Mouse (Mus musculus) CH12.LX (cell line): ENCODE measurements around the gene Arhgef12. TPM values are rescaled to one million over a fixed set of nuclear protein-coding genes. Genes with fewer than 3 reads are reported as not detected.
A peak's percentile ranks its signal among the peaks of the same experiment; 100 is the strongest.

ENCODE experiments used
- DNase-seq: peaks from one replicate; pipeline ENCODE4 v3.0.0-alpha.2; 2013; ENCODE audit errors: extremely low read depth
- H3K27ac ChIP-seq: 2 replicates; pipeline ENCODE4 v1.5.1; 2012; ENCODE audit warnings: low read depth, mild to moderate bottlenecking, control low read depth, moderate library complexity; ENCODE audit not compliant: insufficient read depth
- H3K27me3 ChIP-seq: replicated peaks from 2 replicates; pipeline ENCODE3; 2012; ENCODE audit warnings: inconsistent platforms
- H3K36me3 ChIP-seq, 2 experiments: replicated peaks in 1 of 2; 2 replicates each; pipeline versions ENCODE3 to v1.6.1; 2012; ENCODE audit warnings: inconsistent platforms in 1 of 2, low read length in 1 of 2, mild to moderate bottlenecking in 1 of 2, mixed read lengths in 1 of 2, moderate library complexity in 1 of 2; ENCODE audit not compliant: control insufficient read depth in 1 of 2, insufficient read depth in 1 of 2
- H3K4me1 ChIP-seq, 2 experiments: 2 replicates each; pipeline ENCODE4 v1.6.1; 2012; ENCODE audit warnings: inconsistent platforms in 1 of 2, moderate library complexity in 1 of 2; ENCODE audit not compliant: insufficient read depth in 2 of 2, control insufficient read depth in 1 of 2
- H3K4me2 ChIP-seq: 2 replicates; pipeline ENCODE4 v1.6.1; 2012; ENCODE audit warnings: low read depth, mild to moderate bottlenecking, control low read depth; ENCODE audit not compliant: poor library complexity, insufficient read depth, severe bottlenecking
- H3K4me3 ChIP-seq, 3 experiments: fragments of 150-350 bp in 1 of 3; sonication (generic) in 1 of 3; replicated peaks in 1 of 3; 2 replicates each; pipeline versions ENCODE3 to v1.5.1; 2011 to 2012; ENCODE audit warnings: low read depth in 2 of 3, low read length in 2 of 3, mild to moderate bottlenecking in 2 of 3, moderate library complexity in 2 of 3, control low read depth in 1 of 3, improper control_type of control experiment in 1 of 3, inconsistent platforms in 1 of 3, mixed read lengths in 1 of 3; ENCODE audit not compliant: poor library complexity in 1 of 3
- H3K79me2 ChIP-seq: replicated peaks from 2 replicates; pipeline ENCODE4 v1.6.1; 2012; ENCODE audit warnings: mild to moderate bottlenecking, moderate library complexity; ENCODE audit not compliant: control insufficient read depth, poor library complexity, insufficient read depth, severe bottlenecking; ENCODE audit errors: extremely low read depth
- H3K9ac ChIP-seq: 2 replicates; pipeline ENCODE4 v1.6.1; 2012; ENCODE audit warnings: low read depth, mild to moderate bottlenecking, control low read depth, moderate library complexity; ENCODE audit not compliant: insufficient read depth
- H3K9me3 ChIP-seq: replicated peaks from 2 replicates; pipeline ENCODE3; 2012; ENCODE audit warnings: low read length, inconsistent platforms, mixed read lengths
- CHD2 ChIP-seq: IDR thresholded peaks from 2 replicates; pipeline ENCODE4 v1.6.1; 2011; ENCODE audit warnings: low read length, improper control_type of control experiment
- HCFC1 ChIP-seq: IDR thresholded peaks from 2 replicates; pipeline ENCODE4 v1.6.1; 2012; ENCODE audit warnings: low read depth, mild to moderate bottlenecking, inconsistent platforms, low read length, improper control_type of control experiment
- IRF4 ChIP-seq: IDR thresholded peaks from 2 replicates; pipeline ENCODE4 v1.6.1; 2014; ENCODE audit warnings: low read depth, mild to moderate bottlenecking, inconsistent platforms, low read length, improper control_type of control experiment
- JUN ChIP-seq: IDR thresholded peaks from 2 replicates; pipeline ENCODE4 v1.6.1; 2011; ENCODE audit warnings: low read depth, mild to moderate bottlenecking, low read length, improper control_type of control experiment, moderate library complexity; ENCODE audit not compliant: insufficient read depth
- KAT2A ChIP-seq: IDR thresholded peaks from 2 replicates; pipeline ENCODE4 v1.6.1; 2012; ENCODE audit warnings: low read length, improper control_type of control experiment, inconsistent platforms; ENCODE audit not compliant: insufficient replicate concordance
- MAFK ChIP-seq: IDR thresholded peaks from 2 replicates; pipeline ENCODE4 v1.6.1; 2011; ENCODE audit warnings: low read length, improper control_type of control experiment; ENCODE audit not compliant: insufficient replicate concordance
- MXI1 ChIP-seq: IDR thresholded peaks from 2 replicates; pipeline ENCODE4 v1.6.1; 2011; ENCODE audit warnings: mild to moderate bottlenecking, low read depth, low read length, improper control_type of control experiment
- RAD21 ChIP-seq: IDR thresholded peaks from 2 replicates; pipeline ENCODE4 v1.6.1; 2011; ENCODE audit warnings: low read depth, mild to moderate bottlenecking, low read length, improper control_type of control experiment, moderate library complexity
- SMC3 ChIP-seq: IDR thresholded peaks from 2 replicates; pipeline ENCODE4 v1.6.1; 2011; ENCODE audit warnings: low read depth, low read length, improper control_type of control experiment
- TBP ChIP-seq: conservative IDR thresholded peaks from 2 replicates; pipeline ENCODE4 v1.6.1; 2011; ENCODE audit warnings: low read depth, low read length, improper control_type of control experiment
- TCF12 ChIP-seq: IDR thresholded peaks from 2 replicates; pipeline ENCODE4 v1.6.1; 2014; ENCODE audit warnings: low read depth, mild to moderate bottlenecking, inconsistent platforms, low read length, improper control_type of control experiment
- UBTF ChIP-seq: IDR thresholded peaks from 2 replicates; pipeline ENCODE4 v1.6.1; 2012; ENCODE audit warnings: low read depth, mild to moderate bottlenecking, inconsistent platforms, low read length, improper control_type of control experiment, moderate library complexity
- USF2 ChIP-seq: conservative IDR thresholded peaks from 2 replicates; pipeline ENCODE4 v1.6.1; 2011; ENCODE audit warnings: low read depth, low read length, improper control_type of control experiment
- ZC3H11A ChIP-seq: IDR thresholded peaks from 2 replicates; pipeline ENCODE4 v1.6.1; 2012; ENCODE audit warnings: low read depth, mild to moderate bottlenecking, inconsistent platforms, low read length, improper control_type of control experiment
- dilution Hi-C: fragments of 300-500 bp; cut with MboI; formaldehyde crosslinking; loops from 2 replicates; pipeline ENCODE4 v1.14.3; 2020; ENCODE audit warnings: low sequenced_read_pairs; ENCODE audit not compliant: extremely low pct_unique_long_range_greater_than_20kb, extremely low pct_ligation_motif_present
- in situ Hi-C: fragments of 300-500 bp; cut with MboI; formaldehyde crosslinking; loops from 3 replicates; pipeline ENCODE4 v1.14.3; 2019; ENCODE audit warnings: low sequenced_read_pairs, low pct_ligation_motif_present, low pct_unique_long_range_greater_than_20kb, mixed read lengths
- polyA plus RNA-seq: library from polyadenylated mRNA; unstranded; fragments of >175 nt; gene quantifications from 2 replicates; pipeline ENCODE4 v1.2.1, GENCODE M21; 2012; ENCODE audit warnings: low read depth; ENCODE audit not compliant: insufficient read length
- total RNA-seq, 2 experiments: library from RNA; depleted of rRNA; stranded (reverse); fragments of 300-350 nt in 1 of 2; fragments of >200 nt in 1 of 2; gene quantifications; 2 replicates each; pipeline ENCODE4 v1.2.3; 2012 to 2014

Arhgef12 gene
- total and polyA plus RNA-seq, 3 experiments: 4.9 to 9.4 (median 8.7) TPM

DNA sequence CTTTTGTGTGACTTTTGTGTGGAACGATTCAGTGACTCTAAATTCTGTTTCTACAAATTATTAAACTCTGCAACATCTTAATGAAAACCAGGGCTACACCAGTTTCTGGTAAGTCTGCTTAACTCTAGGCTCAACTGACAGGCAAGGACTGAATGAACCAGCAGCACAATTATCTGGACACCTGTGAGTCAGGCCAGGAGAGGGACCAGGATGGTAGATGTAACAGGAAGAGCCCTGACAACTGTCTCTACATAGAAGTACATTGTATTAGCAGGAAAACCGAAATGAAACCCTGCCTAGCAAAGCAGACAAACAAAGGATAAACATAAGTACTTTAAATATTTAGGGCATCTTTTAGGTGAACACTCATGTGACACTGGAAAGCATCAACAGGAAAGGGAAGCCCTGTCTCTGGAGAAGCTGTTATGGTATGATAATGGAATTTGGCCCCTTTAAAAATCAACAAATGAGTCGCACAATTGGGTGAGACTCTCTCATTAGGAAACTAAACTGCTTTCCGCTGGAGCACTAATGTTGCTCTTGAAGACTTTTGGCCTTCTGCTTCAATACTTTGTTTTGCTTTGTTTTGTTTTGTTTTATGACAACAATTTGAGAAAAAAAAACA is 3.3 kb downstream of the Arhgef12 start:
- Histone ChIP-seq H3K27me3 (no peaks in the 10 kb centered on the region), H3K9ac (peak overlapping the region; percentile 3; the same call in 1 of the 2 replicates), H3K36me3 (no peaks in the 10 kb centered on the region), H3K27ac (no peak overlapping the region), H3K4me3 (peak overlapping the region in 2 of 3 experiments; percentile 17 to 96), H3K4me1 (peaks cover 5 to 29% of the 10 kb centered on the region in 2 experiments), H3K9me3 (no peaks in the 10 kb centered on the region), H3K4me2 (peak overlapping the region; percentile 98), H3K79me2 (peaks cover 32% of the 10 kb centered on the region)
- dilution Hi-C loops (no loop called here), in situ Hi-C loops (no loop called here)
- DNase-seq: no peak
- TF ChIP-seq UBTF: no peak
- no peak for TF ChIP-seq MXI1
- no peak for TF ChIP-seq CHD2
- no peak for TF ChIP-seq MAFK
- TF ChIP-seq TBP: no peak
- no peak for TF ChIP-seq SMC3
- no peak for TF ChIP-seq TCF12
- TF ChIP-seq USF2: no peak
- TF ChIP-seq IRF4: no peak
- no peak for TF ChIP-seq JUN
- no peak for TF ChIP-seq ZC3H11A

DNA sequence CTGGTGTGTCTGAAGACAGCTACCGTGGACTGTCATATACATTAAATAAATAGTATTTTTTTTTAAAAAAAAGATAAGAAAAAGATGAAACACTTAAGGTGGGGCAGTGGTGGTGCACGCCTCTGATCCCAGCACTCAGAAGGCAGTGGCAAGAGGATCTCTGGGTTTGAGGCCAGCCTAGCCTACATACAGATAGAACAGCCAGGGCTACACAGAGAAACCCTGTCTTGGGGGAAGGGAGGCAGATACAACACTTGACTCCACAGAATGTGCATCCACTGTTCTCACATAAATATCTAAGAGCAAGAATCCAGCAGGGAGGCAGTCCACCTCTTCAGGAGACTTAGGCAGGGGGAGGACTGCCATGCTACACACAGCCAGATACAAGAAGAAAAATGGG is 4.1 kb downstream of the Arhgef12 start:
- no peaks in the 10 kb centered on the region for H3K27me3 ChIP-seq
- H3K9me3 ChIP-seq: no peaks in the 10 kb centered on the region
- peaks cover 5 to 31% of the 10 kb centered on the region in 2 experiments for H3K4me1 ChIP-seq
- in situ Hi-C loops (no loop called here), dilution Hi-C loops (no loop called here)
- TF ChIP-seq KAT2A: no peak
- TF ChIP-seq RAD21: no peak
- no peak for TF ChIP-seq HCFC1
- TF ChIP-seq USF2: no peak
- no peak overlapping the region for H3K27ac ChIP-seq
- no peaks in the 10 kb centered on the region for H3K36me3 ChIP-seq
- peaks cover 33% of the 10 kb centered on the region for H3K79me2 ChIP-seq
- H3K9ac ChIP-seq: peak overlapping the region; percentile 42; the same call in 1 of the 2 replicates
- DNase-seq: no peak
- H3K4me2 ChIP-seq: peak overlapping the region; percentile 62
- peak overlapping the region in 1 of 3 experiments; percentile 4 for H3K4me3 ChIP-seq
